Mouse (Mus musculus) olfactory bulb, adult 2 months (tissue): ENCODE measurements around the gene Usp4.

ENCODE experiments used
- CTCF ChIP-seq: fragments of 200-500 bp; IDR thresholded peaks from 2 replicates; pipeline ENCODE4 v1.5.1; 2012; ENCODE audit warnings: low read depth, mild to moderate bottlenecking, low read length, moderate library complexity; ENCODE audit not compliant: insufficient read depth
- POLR2A ChIP-seq: fragments of 200-500 bp; IDR thresholded peaks from 2 replicates; pipeline ENCODE4 v1.6.1; 2012; ENCODE audit warnings: mild to moderate bottlenecking, low read depth, low read length, moderate library complexity; ENCODE audit not compliant: insufficient read depth

- TF ChIP-seq CTCF (no peak), POLR2A (no peak)
These were observed 4.3 kb upstream of the Usp4 start for GRCm38 (mm10) chr9:108343331-108343730.
